Comparison of ENCODE assay signal across 24 mouse cellular contexts in the genomic region with DNA sequence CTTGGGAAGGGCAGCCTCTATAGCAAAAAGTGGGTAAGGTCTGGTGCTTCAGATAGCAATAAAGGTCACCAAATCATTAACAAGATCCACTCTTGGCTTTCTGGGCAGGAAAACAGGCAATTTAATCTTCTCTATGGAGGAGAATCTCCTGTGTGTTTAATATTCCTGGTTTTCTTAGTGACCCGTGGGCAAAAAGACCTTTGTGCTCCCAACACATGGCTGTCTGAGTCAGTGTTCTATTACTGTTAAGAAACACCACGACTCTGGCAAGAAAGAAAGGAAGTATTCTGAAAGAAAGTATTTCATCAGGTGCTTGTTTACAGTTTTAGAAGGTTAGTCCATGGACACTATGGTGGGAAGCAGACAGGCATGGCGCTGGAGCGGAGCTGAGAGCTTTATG. TPM values are rescaled to one million over a fixed set of nuclear protein-coding genes. Genes with fewer than 3 reads are reported as not detected.
"Had no signal": no experiment of that assay in that cellular context is flagged by ENCODE, and none has a peak within 500 bp of the region (broad histone marks: within the 10 kb centered on the region; RNA-seq: fewer than 3 reads in every experiment).

No protein-coding gene starts in this region.

- H3K4me3 ChIP-seq: lung, embryonic 15.5 days; megakaryocyte, embryonic 14.5 days; midbrain, embryonic 13.5 days; midbrain, embryonic 15.5 days; neural tube, embryonic 12.5 days; stomach, embryonic 15.5 days had no signal

- DNase-seq: liver, postnatal 0 days; lung, adult 2 months; lung, postnatal 14 days; lung, postnatal 36 days; right cerebral cortex, postnatal 25 days; right cerebral cortex, postnatal 4 days; thymus, adult 2 months; thymus, postnatal 25 days; thymus, postnatal 4 days had no signal

- H3K9ac ChIP-seq: liver, postnatal 0 days; lung, embryonic 15.5 days; midbrain, embryonic 13.5 days; midbrain, embryonic 15.5 days; neural tube, embryonic 12.5 days; stomach, embryonic 15.5 days had no signal

- H3K4me1 ChIP-seq: lung, embryonic 15.5 days; midbrain, embryonic 13.5 days; midbrain, embryonic 15.5 days; neural tube, embryonic 12.5 days; stomach, embryonic 15.5 days had no signal

- H3K9me3 ChIP-seq: lung, embryonic 15.5 days; midbrain, embryonic 13.5 days; midbrain, embryonic 15.5 days; stomach, embryonic 15.5 days had no signal

- H3K27ac ChIP-seq: lung, embryonic 15.5 days; macrophage; midbrain, embryonic 13.5 days; midbrain, embryonic 15.5 days; neural tube, embryonic 12.5 days; stomach, embryonic 15.5 days; stomach, postnatal 0 days had no signal

- H3K4me2 ChIP-seq: lung, embryonic 15.5 days; midbrain, embryonic 11.5 days; midbrain, embryonic 13.5 days; midbrain, embryonic 15.5 days; neural tube, embryonic 12.5 days; stomach, embryonic 15.5 days had no signal

- H3K36me3 ChIP-seq: lung, embryonic 15.5 days; midbrain, embryonic 13.5 days; midbrain, embryonic 15.5 days; neural tube, embryonic 12.5 days; stomach, embryonic 15.5 days had no signal

- H3K27me3 ChIP-seq: lung, embryonic 15.5 days; midbrain, embryonic 13.5 days; midbrain, embryonic 15.5 days; neural tube, embryonic 12.5 days; stomach, embryonic 15.5 days had no signal

- ATAC-seq: liver, postnatal 0 days; lung, postnatal 0 days; midbrain, embryonic 13.5 days; midbrain, embryonic 15.5 days had no signal

RNA-seq across cellular contexts. Expression of gene Nat8f5, which starts 1.5 kb away (rescaled TPM):
- total RNA-seq: megakaryocyte progenitor cell, adult 5-6 weeks; monocyte, adult 5-6 weeks; neutrophil, adult 5-6 weeks had no signal
- polyA plus RNA-seq: liver, postnatal 0 days; lung, adult 2 months; lung, embryonic 15.5 days; lung, postnatal 0 days; macrophage; midbrain, embryonic 11.5 days; neural tube, embryonic 12.5 days; neural tube, embryonic 14.5 days; stomach, embryonic 15.5 days had no signal

RNA-seq across cellular contexts. Expression of gene Nat8f6, which starts 1.5 kb away (rescaled TPM):
- total RNA-seq: megakaryocyte progenitor cell, adult 5-6 weeks; midbrain, postnatal 0 days; monocyte, adult 5-6 weeks; neutrophil, adult 5-6 weeks had no signal
- polyA plus RNA-seq: liver, postnatal 0 days; lung, embryonic 15.5 days; lung, postnatal 0 days; macrophage; midbrain, embryonic 11.5 days; midbrain, embryonic 13.5 days; midbrain, embryonic 15.5 days; midbrain, postnatal 0 days; neural tube, embryonic 12.5 days; neural tube, embryonic 14.5 days; stomach, embryonic 15.5 days; stomach, postnatal 0 days had no signal

RNA-seq across cellular contexts. Expression of gene Nat8, which starts 9.6 kb away (rescaled TPM):
- total RNA-seq: megakaryocyte progenitor cell, adult 5-6 weeks; monocyte, adult 5-6 weeks; neutrophil, adult 5-6 weeks had no signal
- polyA plus RNA-seq: liver, postnatal 0 days; lung, embryonic 15.5 days; lung, postnatal 0 days; macrophage; midbrain, embryonic 11.5 days; midbrain, embryonic 13.5 days; midbrain, embryonic 15.5 days; neural tube, embryonic 12.5 days; neural tube, embryonic 14.5 days; stomach, postnatal 0 days had no signal

RNA-seq across cellular contexts. Expression of gene Nat8f2, which starts 46.7 kb away (rescaled TPM):
- total RNA-seq: megakaryocyte progenitor cell, adult 5-6 weeks; midbrain, postnatal 0 days; monocyte, adult 5-6 weeks; neutrophil, adult 5-6 weeks had no signal
- polyA plus RNA-seq: lung, postnatal 0 days; macrophage; midbrain, embryonic 11.5 days; midbrain, embryonic 13.5 days; midbrain, embryonic 15.5 days; neural tube, embryonic 12.5 days; neural tube, embryonic 14.5 days; stomach, postnatal 0 days had no signal

RNA-seq across cellular contexts. Expression of gene Nat8f3, which starts 56.7 kb away (rescaled TPM):
- total RNA-seq: megakaryocyte progenitor cell, adult 5-6 weeks; monocyte, adult 5-6 weeks; neutrophil, adult 5-6 weeks had no signal
- polyA plus RNA-seq: liver, postnatal 0 days; lung, embryonic 15.5 days; lung, postnatal 0 days; macrophage; midbrain, embryonic 11.5 days; neural tube, embryonic 12.5 days; stomach, postnatal 0 days; thymus, adult 2 months had no signal
